Mouse (Mus musculus) monocyte, adult 2 months (primary cell): ENCODE data around the gene Bak1.
"Not testable (repeated sequence)": the region's sequence is repeated elsewhere in the genome, so short reads cannot be mapped to it uniquely, and the experiment has no call there.

Experiments
- DNase-seq, 2 experiments: peaks; one replicate each; pipeline ENCODE4 v3.0.0; 2022; ENCODE audit warnings: low spot score in 2 of 2, low read depth in 1 of 2

The Bak1 gene

DNA sequence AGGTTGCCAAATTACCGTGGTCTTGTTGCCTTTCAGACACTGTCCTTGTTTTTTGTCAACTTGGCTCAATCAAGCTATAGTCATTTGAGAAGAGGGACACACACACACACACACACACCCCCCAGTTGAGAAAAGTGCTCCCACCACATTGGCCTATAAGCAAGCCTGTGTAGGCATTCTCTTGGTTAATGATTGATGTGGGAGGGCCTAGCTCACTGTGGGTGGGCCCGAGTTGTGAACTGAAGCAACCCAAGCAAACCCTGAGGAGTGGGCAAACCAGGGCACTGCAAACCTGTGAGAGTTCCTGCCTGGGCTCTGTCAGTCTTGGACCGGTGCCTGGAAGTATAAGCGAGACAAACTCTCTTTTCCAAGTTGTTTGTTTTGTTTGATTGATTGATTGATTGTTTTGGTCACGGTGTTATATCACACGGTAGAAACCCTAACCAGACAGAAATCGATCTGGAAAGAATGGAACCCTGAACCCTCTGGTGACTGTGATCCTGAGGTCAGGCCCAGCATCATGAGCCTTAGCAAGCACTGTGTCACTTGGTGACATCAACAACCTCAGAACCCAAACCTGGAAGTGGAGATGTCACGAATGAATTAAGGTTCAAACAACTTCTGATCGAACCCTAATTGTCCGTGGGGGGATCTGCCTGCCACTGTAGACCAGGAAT lies 43.2 kb downstream of the Bak1 start:
- no peak for DNase-seq

DNA sequence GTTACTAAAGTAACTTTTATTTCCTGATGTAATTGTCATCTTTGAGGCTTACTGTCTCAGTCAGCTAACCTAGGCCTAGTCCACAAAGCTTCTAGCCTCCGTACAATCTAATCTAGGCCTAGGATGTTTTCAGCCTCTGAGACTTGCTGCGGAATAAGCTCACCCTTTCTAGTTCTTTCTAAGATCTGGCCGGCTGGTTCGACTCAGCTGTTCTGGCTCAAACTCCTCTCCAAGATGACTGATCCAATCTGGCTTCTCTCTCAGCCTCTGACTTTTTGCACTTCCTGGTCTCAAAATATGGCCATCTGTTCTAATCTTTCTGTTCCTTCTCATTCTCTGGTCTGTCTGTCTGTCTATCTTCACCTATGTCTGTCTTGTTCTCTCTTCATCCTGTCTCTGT lies 45.4 kb downstream of the Bak1 start:
- no peak for DNase-seq

DNA sequence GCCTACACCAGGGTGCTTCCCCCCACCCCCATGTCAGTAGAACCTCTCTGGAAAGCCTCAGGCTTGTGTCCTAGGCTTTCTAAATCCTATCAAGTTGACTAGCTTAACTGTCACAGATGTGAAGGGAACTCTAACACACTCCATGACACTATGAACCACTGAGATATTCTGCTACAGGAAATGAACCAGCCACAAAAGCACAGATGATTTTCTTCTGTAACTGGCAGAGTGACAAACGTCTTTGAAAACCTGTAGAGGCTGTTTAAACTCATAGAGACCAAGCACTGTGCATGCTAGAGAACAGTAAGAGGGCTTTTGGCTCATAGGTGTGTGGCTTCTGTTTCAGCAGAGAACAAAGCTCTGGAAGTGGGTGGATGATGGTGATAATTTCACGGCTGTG lies 47.8 kb downstream of the Bak1 start:
- DNase-seq = no peak

GRCm38 (mm10) chr17:26979426-26979825 lies 49.4 kb downstream of the Bak1 start:
- DNase-seq = no peak

DNA sequence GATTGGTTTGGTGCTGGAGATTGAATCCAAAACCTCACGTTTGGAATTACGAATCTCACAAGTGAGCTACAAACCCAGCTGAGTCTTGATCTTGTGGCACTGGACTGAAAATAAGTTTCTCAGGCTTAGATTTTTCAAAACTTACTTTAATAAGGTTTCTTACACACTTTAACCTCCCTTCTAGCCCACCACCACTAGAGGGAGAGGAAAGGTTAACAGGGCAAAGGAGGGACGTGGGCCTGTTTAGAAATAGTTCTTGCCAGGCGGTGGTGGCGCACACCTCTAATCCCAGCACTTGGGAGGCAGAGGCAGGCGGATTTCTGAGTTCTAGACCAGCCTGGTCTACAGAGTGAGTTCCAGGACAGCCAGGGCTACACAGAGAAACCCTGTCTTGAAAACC lies 51.5 kb downstream of the Bak1 start:
- not testable (repeated sequence) for DNase-seq

GRCm38 (mm10) chr17:26975415-26975814 lies 53.4 kb downstream of the Bak1 start:
- DNase-seq = no peak

- DNase-seq = no peak
Observed at GRCm38 (mm10) chr17:26974547-26974946, 54.3 kb downstream of the Bak1 start.

DNA sequence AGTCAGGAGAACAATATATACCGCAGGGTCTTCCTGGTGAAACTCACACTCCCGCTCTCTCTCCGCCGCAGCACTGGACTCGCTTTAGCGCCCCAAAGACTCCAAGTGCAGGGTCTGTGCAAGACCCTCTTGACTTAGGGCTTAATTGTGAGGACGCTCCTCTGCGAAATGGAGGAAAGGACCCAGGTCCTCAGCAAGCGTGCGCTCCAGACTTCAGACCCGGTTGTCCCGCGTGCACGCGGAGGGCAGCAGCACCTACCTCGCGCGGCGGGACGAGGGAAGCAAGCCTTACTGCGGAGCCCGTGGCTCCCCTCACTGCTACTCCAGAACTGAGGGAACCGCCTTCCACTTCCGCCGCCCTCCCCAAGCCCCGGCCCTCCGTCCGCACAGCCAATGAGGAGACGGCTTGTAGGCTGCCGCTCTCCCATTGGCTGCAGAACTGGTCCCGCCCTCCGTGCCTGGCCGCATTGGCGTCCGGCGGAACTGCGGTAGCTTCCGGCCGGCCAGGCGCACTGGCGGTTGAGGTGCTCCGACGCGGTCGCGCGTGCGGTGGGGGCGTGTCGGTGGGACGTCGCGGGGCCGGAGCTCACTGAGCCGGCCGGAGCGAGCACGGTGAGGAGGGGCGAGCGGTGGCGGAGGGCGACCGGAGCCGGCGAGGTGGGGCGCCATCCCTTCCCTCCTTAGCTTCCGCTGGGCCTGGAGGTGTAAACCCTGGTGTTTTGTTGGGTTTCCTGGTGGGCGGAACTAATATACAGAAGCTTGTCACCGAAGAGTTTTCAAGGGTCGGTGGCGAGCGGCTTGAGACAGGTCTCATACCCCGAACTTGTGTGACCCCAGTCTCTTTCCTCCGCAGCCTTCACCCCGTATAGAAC lies 55.9 kb downstream of the Bak1 start, which contains the start of gene Zbtb9:
Zbtb9 (plus strand) TSS at position 465 of the 872 bp plus-strand sequence.
- peak; percentile 86 to 90 for DNase-seq

DNA sequence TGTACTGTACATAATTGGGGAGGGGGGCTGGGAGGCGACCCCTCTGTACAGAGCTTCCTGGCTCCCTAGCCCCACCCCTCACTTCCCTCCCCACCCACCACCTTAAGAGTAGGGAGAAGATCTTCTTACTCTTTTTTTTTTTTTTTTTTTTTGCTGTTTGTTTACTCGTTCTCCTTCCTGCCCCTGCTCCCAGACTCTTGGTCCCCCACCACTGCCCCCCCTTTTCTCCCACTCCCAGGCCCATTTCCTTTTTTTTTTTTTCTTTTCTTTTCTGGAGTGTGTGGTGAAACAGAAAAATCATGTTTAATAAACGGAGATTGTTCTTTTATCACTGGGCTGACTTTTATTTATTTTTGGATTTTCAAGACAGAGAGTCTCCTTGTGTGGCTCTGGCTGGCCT lies 56.7 kb downstream of the Bak1 start:
- DNase-seq = no peak

DNA sequence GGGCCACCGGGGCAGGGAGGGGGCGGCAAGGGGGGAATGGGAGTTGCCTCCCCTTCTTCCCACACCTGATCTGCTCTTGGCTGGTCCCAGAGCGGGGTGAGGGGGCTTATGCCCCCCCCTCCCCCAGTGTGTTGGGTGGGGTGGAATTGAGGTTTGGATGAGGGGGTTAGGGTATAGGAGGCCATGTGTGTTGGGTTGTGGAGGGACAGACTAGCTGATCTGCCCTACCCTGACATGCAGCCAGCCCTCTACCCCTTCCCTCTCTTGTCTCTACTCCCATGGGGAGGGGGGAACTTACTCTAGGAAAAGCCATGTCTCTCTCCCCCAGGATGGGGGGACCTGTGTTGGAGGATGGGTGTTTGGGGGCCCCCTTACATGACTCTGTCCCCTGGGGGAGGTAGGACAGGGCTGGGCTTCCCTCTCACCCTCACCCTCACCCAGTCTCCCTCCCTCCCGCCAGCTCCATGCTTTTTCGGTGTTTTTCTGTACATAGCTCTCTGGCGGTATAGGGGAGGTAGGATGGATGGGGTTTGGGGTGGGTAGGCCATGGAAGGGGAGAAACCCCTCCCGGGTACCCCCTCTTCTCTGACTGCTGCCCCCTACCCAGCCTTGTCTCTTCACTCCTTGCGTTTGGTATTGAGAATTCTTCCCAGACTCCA lies 57.4 kb downstream of the Bak1 start:
- DNase-seq = no peak

DNA sequence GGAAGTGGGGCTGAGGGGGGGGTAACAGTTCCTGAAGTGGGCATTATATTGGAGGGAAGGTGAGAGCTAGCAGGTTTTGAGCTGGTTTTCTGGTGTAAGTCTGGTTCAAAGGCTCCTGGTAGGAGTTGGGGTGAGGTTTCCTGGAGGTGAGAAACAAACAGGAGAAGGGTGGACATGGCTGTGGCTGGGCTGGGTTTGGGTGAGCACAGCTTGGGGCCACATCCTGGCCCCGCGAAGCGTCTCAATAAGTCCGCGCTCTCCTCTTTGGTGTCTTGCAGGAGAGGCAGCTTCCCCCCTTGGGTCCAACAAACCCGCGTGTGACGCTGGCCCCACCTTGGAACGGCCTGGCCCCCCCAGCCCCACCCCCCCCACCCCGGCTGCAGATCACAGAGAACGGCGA lies 58.6 kb downstream of the Bak1 start:
- DNase-seq = no peak
